Mouse (Mus musculus): ENCODE data around the gene Entpd7. TPM values are rescaled to one million over a fixed set of nuclear protein-coding genes. Genes with fewer than 3 reads are reported as not detected.
A peak's percentile ranks its signal among the peaks of the same experiment; 100 is the strongest.

Gene Entpd7
- total RNA-seq, 2 experiments from 2014 or later: 2.3 to 10.0 TPM

- no peak for ATAC-seq (replicated peaks; ENCODE audit: low FRiP score, low TSS enrichment, poor library complexity, severe bottlenecking)
Observed at GRCm38 (mm10) chr19:43711971-43712370, 22.5 kb downstream of the Entpd7 start.

DNA sequence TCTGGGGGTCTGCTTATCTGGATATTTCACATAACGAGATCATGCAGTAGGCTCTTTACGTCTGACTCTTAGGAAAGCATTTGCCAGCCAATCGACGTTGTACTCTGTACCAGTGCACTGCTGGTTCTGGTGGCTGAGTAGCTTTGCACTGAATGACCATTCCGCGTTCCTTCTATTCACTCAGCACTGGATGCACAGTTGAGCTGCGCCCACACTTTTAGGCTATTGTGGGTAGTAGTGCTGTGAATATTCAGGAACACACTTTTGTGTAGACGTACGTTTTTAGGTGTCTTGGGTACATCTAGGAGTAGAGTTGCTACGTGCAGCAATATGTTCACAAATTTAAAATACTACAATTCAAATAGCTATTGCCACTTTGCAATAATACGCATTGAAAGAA, 30.6 kb downstream of the Entpd7 start:
- no peak for ATAC-seq (replicated peaks; ENCODE audit: low FRiP score, low TSS enrichment, poor library complexity, severe bottlenecking)

DNA sequence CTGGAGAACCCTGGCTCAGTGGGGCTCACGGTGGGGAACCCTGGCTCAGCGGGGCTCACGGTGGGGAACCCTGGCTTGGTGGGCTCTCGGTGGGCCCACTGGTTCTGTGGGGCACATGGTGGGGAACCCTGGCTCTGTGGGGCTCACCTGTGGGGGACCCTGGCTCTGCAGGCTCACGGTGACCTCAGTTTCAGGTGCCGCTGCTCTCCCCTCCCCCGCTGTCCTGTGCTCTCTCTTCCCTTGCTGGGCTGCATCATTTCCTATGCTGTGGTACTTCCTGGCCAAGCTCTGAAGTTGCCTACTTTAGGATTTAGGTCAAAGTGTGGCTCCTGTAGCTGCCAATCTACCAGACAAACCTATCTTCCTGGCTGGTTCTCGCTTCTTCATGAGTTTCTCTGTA, 33.4 kb downstream of the Entpd7 start:
- ATAC-seq (replicated peaks; ENCODE audit: low FRiP score, low TSS enrichment, poor library complexity, severe bottlenecking): no peak

GRCm38 (mm10) chr19:43723501-43723900, 34.0 kb downstream of the Entpd7 start:
- no peak for ATAC-seq (replicated peaks; ENCODE audit: low FRiP score, low TSS enrichment, poor library complexity, severe bottlenecking)

DNA sequence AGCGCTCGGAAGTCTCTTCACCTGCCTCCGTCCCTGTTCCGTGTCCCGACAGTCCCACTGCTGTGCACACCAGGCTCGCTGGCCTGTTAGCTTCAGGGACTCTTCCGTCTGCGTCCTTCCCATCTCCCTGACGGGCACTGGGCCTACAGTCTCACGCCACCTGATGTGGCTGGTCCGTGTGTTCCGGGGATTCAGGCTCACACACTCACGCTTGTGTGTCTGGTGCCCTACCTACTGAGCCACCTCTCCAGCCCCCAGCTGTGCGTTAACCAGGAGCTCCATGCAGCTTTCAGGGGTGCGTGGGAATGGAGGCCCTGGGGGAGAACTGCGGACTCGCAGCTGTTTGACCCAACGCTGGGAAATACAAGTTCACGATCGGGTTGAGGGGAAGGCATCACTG, 34.7 kb downstream of the Entpd7 start:
- no peak for ATAC-seq (replicated peaks; ENCODE audit: low FRiP score, low TSS enrichment, poor library complexity, severe bottlenecking)

- no peak for ATAC-seq (replicated peaks; ENCODE audit: low FRiP score, low TSS enrichment, poor library complexity, severe bottlenecking)
Observed at GRCm38 (mm10) chr19:43724821-43725220, 35.3 kb downstream of the Entpd7 start.

- no peak for ATAC-seq (replicated peaks; ENCODE audit: low FRiP score, low TSS enrichment, poor library complexity, severe bottlenecking)
Observed at GRCm38 (mm10) chr19:43726510-43727146, 37.2 kb downstream of the Entpd7 start.

DNA sequence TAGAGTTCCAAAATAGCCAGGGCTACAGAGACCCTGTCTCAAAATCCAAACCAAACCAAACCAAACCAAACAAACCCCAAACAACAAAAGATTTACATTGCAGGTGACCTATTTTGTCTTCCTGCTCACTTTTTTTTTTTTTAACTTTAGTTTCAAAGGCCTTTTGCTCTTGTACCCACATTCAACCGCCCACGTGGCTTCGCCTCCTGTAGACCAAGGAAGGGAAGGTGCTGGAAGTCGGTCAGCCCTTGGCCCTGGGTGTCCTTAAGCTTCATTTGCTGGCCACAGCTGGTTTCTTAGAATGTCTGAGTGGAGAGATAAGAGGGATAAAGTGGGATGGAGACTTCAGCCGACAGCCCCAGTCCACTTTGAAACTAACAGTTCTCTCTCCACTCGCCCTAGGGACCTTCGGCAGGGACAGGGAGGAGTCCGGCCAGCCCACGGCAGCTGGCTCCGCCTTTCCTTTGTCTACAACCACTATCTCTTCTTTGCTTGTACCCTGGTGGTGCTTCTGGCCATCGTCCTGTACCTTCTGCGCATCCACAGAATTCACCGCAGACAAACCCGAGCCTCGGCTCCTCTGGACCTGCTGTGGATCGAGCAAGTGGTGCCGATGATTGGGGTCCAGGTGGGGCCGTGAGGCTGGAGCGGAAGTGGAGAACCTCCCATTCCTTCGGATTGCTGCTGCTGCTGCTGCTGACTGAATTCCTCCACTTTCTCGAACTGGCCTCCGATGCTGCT, 40.0 kb downstream of the Entpd7 start:
- ATAC-seq (replicated peaks; ENCODE audit: low FRiP score, low TSS enrichment, poor library complexity, severe bottlenecking): no peak

DNA sequence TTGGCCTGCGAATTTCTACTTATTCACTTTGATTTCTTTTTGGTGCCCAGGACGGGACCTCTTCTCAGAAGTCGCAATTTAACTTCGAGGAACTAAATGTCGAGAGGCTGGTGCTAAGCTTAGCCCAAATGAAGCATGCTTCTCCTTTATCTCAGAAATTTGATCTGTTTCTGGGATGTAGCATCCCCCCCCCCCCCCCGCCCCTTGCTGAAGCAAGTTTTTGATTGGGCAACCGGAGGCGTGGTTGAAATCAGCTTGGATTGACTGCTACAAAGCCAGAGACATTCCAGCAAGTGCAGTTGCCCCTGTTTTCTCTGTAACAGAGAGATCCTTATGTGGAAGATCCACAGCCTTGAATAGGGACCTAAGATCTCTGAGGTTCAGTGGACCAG, 40.6 kb downstream of the Entpd7 start:
- ATAC-seq (replicated peaks; ENCODE audit: low FRiP score, low TSS enrichment, poor library complexity, severe bottlenecking): no peak

GRCm38 (mm10) chr19:43731157-43731556, 41.7 kb downstream of the Entpd7 start:
- ATAC-seq (replicated peaks; ENCODE audit: low FRiP score, low TSS enrichment, poor library complexity, severe bottlenecking): no peak

DNA sequence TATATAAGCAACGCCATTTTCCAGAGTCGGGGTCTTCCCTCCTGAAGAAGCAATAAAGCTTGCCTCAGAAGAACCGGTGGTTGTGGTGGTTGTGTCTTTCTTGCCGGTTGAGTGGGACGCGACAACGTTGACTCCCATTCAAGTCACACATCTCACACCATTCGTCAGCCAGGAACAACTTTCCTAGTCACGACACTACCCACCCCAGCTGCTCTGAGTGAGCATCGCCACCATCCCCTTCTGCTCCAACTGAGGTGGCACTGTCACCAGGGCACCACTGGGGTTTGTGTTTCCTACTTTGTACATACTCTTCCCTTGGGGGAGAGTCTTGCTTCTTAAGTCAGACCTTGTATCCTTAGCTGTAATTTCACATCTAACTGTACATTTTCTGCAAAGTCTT, 48.9 kb downstream of the Entpd7 start:
- ATAC-seq (replicated peaks; ENCODE audit: low FRiP score, low TSS enrichment, poor library complexity, severe bottlenecking): no peak

- no peak for ATAC-seq (replicated peaks; ENCODE audit: low FRiP score, low TSS enrichment, poor library complexity, severe bottlenecking)
Observed at GRCm38 (mm10) chr19:43743401-43743800, 53.9 kb downstream of the Entpd7 start.

DNA sequence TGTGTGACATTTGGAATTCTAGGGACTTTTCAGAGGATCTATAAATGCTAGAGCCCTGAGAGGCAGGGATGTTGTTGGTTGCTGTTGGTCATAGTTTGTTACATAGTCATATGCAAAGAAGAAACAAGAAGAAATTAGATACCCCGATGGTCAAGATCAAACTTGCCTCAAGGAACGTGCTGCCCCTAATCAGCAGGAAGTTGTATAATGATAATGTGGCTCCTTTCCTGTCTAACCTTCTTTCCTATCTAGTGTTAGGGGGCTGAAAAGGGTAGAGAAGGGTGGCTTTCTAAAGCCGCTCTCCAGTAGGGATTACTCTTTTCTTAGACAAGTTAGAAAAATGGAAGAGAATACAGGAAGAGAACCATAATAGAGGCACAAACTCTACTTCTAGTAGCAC, 56.3 kb downstream of the Entpd7 start:
- no peak for ATAC-seq (replicated peaks; ENCODE audit: low FRiP score, low TSS enrichment, poor library complexity, severe bottlenecking)

- ATAC-seq (replicated peaks; ENCODE audit: low FRiP score, low TSS enrichment, poor library complexity, severe bottlenecking): no peak
Observed at GRCm38 (mm10) chr19:43747877-43748276, 58.4 kb downstream of the Entpd7 start.

DNA sequence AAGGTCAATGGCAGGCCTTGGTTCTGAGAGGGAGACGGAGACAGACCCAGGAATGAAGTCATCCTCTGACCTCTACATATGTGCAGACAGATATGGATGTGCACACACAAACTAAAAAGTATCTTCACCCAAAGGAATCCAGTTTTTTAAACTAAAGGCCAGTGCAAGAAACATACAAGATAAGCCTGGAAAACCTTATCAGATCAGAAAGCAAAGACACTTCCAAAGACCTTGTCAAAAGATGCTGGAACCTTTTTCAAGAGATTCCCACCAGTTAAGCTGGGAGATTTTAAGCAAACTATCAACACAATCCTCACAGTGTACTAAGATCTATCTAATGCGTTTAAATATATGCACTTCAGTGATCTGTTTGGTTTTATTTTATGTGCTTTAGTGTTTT, 60.5 kb downstream of the Entpd7 start:
- no peak for ATAC-seq (replicated peaks; ENCODE audit: low FRiP score, low TSS enrichment, poor library complexity, severe bottlenecking)

DNA sequence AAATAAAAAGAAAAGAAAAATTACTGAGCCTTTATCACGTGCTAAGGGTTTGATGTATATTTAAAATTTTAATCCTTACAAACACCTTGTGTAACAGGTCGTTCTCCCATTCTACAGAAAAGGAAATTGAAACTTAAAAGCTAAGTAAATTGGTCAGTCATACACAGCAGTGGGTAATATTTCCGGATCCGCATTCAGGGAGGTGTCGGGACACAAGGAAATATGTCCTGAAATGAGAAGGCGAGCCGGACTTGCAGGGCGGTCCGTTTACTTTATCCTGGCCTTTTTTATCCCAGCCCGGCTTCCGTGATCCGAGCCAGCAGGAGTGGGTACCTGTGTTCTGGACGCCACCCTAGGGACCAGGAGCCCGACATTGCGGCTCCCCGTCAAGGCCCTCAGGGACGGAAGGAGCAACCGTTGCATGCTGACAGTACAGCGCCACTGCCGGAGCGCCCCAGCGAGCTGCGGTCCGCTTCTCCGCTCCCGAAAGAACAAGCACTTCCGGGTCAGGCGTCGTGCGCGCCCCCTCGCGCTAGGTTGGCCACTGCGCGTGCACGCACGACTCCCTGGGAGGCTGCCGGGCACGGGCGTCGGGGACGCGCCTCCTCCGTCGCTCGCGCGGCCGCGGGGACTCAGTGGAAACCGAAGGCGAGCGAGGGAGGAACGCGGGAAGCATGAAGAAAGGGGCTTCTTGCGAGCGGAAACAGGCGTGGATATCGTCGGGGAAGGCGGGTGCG, 63.2 kb downstream of the Entpd7 start, which contains the start of the genes Cutc and Cox15:
TSS of gene Cutc (plus strand) at position 508 of the 737 bp plus-strand sequence.
TSS of gene Cox15 (minus strand) at position 512 of the 737 bp plus-strand sequence.
- peak; percentile 82 for ATAC-seq (replicated peaks; ENCODE audit: low FRiP score, low TSS enrichment, poor library complexity, severe bottlenecking)

DNA sequence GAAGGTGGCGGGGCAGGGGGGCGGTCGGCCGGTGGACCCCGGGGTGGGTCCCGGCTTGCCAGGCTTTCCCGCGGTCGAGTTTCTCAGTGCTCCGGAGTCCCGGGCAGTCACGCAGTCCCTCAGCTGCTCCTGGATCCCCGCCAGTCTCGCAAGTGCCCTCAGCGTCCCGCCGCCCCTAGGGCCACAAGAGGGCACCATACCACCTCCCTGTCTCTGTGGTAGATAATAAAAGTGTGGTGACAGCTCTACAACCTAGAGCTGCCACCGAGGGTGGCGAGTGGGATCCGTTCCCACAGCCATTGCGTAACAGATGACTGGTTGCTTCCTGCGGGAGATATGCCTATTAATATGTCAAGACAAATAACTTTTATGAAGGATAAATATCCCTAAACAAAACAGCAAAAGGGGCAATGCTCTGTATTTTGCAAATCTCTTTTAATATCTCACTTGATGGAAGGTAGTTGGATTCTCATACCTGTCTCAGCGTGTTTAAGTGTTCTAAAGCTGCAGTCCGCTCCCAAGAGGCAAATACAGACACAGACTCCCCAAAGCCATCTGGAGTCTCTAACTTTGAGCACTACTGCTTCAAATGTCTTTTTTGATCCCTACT, 63.9 kb downstream of the Entpd7 start:
- ATAC-seq (replicated peaks; ENCODE audit: low FRiP score, low TSS enrichment, poor library complexity, severe bottlenecking): peak; percentile 96

- no peak for ATAC-seq (replicated peaks; ENCODE audit: low FRiP score, low TSS enrichment, poor library complexity, severe bottlenecking)
Observed at GRCm38 (mm10) chr19:43754237-43754636, 64.8 kb downstream of the Entpd7 start.

- no peak for ATAC-seq (replicated peaks; ENCODE audit: low FRiP score, low TSS enrichment, poor library complexity, severe bottlenecking)
Observed at GRCm38 (mm10) chr19:43754872-43755271, 65.4 kb downstream of the Entpd7 start.

DNA sequence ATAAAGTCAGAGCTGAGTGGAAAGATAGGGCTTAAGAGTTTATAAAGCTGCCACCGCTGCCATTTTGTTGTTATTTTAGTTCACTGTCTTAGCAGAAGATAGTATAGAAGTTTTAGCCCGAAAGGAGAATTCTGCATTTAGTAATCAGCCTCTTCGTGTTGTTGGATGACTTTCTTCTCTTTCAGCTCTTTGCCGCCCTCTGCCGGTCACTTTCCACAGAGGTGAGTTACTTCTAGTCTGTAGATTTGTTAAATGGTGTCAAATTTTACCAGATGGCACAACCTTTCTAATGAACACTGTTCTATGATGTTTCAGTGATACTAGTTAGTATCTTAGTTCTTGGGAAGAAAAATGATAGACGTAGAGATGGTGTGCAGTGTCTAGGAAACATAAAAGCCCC, 71.0 kb downstream of the Entpd7 start:
- ATAC-seq (replicated peaks; ENCODE audit: low FRiP score, low TSS enrichment, poor library complexity, severe bottlenecking): peak; percentile 61; the same call in 1 of the 2 replicates

Measured in megakaryocyte-erythroid progenitor cell, adult 5-6 weeks (primary cell).